Mouse (Mus musculus): ENCODE results near the gene Rnf183. TPM values are rescaled to one million over a fixed set of nuclear protein-coding genes. Genes with fewer than 3 reads are reported as not detected.
"Not testable (repeated sequence)": the region's sequence is repeated elsewhere in the genome, so short reads cannot be mapped to it uniquely, and the experiment has no call there.

The Rnf183 gene
- 0.89 TPM in 1 of 2 replicates, not detected in the other for total RNA-seq (2012; rRNA removed)

GRCm38 (mm10) chr4:62435081-62435480, at the start of gene Rnf183:
Rnf183 (minus strand) TSS chr4:62435252.
- DNase-seq (ENCODE audit: low read depth, low spot score): no peak
- Histone ChIP-seq H3K4me3 (ENCODE audit: insufficient read depth in 1 of 2, low read depth in 1 of 2, low read length in 2 of 2, poor library complexity in 1 of 2, severe bottlenecking in 1 of 2) (no peak within 1 kb of the TSS), H3K4me1 (ENCODE audit: control insufficient read depth in 2 of 2, insufficient read depth in 2 of 2, low read length in 2 of 2, poor library complexity in 1 of 2) (no peaks in the 10 kb centered on the region), H3K36me3 (ENCODE audit: control insufficient read depth, insufficient read depth, low read length, poor library complexity, severe bottlenecking) (no peaks in the 10 kb centered on the region), H3K9ac (ENCODE audit: insufficient read depth, low read depth, low read length, poor library complexity, severe bottlenecking) (no peak within 1 kb of the TSS), H3K9me3 (ENCODE audit: control insufficient read depth, insufficient read depth, low read depth, low read length) (no peaks in the 10 kb centered on the region), H3K27ac (ENCODE audit: insufficient read depth, low read depth, low read length, poor library complexity, severe bottlenecking) (no peak within 1 kb of the TSS)
- in situ Hi-C loops (cut with MboI; ENCODE audit: low sequenced_read_pairs in 2 of 2, unreplicated experiment in 2 of 2): no loop called here
- TF ChIP-seq HCFC1 (IDR thresholded peaks at IDR 0.05; ENCODE audit: borderline replicate concordance, insufficient read depth, low read length) (no peak), ZNF384 (IDR thresholded peaks at IDR 0.05; ENCODE audit: low read depth, low read length) (no peak), MAFK (IDR thresholded peaks at IDR 0.05; ENCODE audit: insufficient read depth, low read depth, low read length) (no peak), CHD2 (IDR thresholded peaks at IDR 0.05; ENCODE audit: low read depth, low read length) (no peak), ZC3H11A (IDR thresholded peaks at IDR 0.05; ENCODE audit: borderline replicate concordance, low read depth, low read length) (no peak)

GRCm38 (mm10) chr4:62480709-62481605, 45.9 kb upstream of the Rnf183 start:
- Histone ChIP-seq H3K9me3 (ENCODE audit: control insufficient read depth, insufficient read depth, low read depth, low read length) (no peaks in the 10 kb centered on the region), H3K9ac (ENCODE audit: insufficient read depth, low read depth, low read length, poor library complexity, severe bottlenecking) (no peak overlapping the region), H3K4me1 (ENCODE audit: control insufficient read depth in 2 of 2, insufficient read depth in 2 of 2, low read length in 2 of 2, poor library complexity in 1 of 2) (no peaks in the 10 kb centered on the region; a peak in 1 of 4 replicates), H3K36me3 (ENCODE audit: control insufficient read depth, insufficient read depth, low read length, poor library complexity, severe bottlenecking) (no peaks in the 10 kb centered on the region), H3K4me3 (ENCODE audit: insufficient read depth in 1 of 2, low read depth in 1 of 2, low read length in 2 of 2, poor library complexity in 1 of 2, severe bottlenecking in 1 of 2) (peak overlapping the region in 1 of 2 experiments; percentile 78; a peak in 1 of 4 replicates), H3K27ac (ENCODE audit: insufficient read depth, low read depth, low read length, poor library complexity, severe bottlenecking) (no peak overlapping the region)
- no peak for TF ChIP-seq CHD2 (IDR thresholded peaks at IDR 0.05; ENCODE audit: low read depth, low read length)
- TF ChIP-seq HCFC1 (IDR thresholded peaks at IDR 0.05; ENCODE audit: borderline replicate concordance, insufficient read depth, low read length): no peak
- no peak for TF ChIP-seq ZNF384 (IDR thresholded peaks at IDR 0.05; ENCODE audit: low read depth, low read length)
- TF ChIP-seq ZC3H11A (IDR thresholded peaks at IDR 0.05; ENCODE audit: borderline replicate concordance, low read depth, low read length): no peak
- no peak for TF ChIP-seq MAFK (IDR thresholded peaks at IDR 0.05; ENCODE audit: insufficient read depth, low read depth, low read length)
- DNase-seq (ENCODE audit: low read depth, low spot score): no peak
- in situ Hi-C loops (cut with MboI; ENCODE audit: low sequenced_read_pairs in 2 of 2, unreplicated experiment in 2 of 2): no loop called here

GRCm38 (mm10) chr4:62479937-62480708, 45.1 kb upstream of the Rnf183 start, which contains the start of gene Bspry:
Bspry (plus strand) TSS chr4:62480053.
- H3K36me3 ChIP-seq (ENCODE audit: control insufficient read depth, insufficient read depth, low read length, poor library complexity, severe bottlenecking): no peaks in the 10 kb centered on the region
- TF ChIP-seq MAFK (IDR thresholded peaks at IDR 0.05; ENCODE audit: insufficient read depth, low read depth, low read length): no peak
- peak; percentile 46 for DNase-seq (ENCODE audit: low read depth, low spot score)

GRCm38 (mm10) chr4:62479593-62479936, 44.5 kb upstream of the Rnf183 start:
- in situ Hi-C loops (cut with MboI; ENCODE audit: low sequenced_read_pairs in 2 of 2, unreplicated experiment in 2 of 2): not testable (repeated sequence)

More at GRCm38 (mm10) chr4:62479937-62480708, 45.1 kb upstream of the Rnf183 start, which contains the start of gene Bspry:
- peak within 1 kb of the TSS; percentile 65 to 78 for H3K4me3 ChIP-seq (ENCODE audit: insufficient read depth in 1 of 2, low read depth in 1 of 2, low read length in 2 of 2, poor library complexity in 1 of 2, severe bottlenecking in 1 of 2)
- no peaks in the 10 kb centered on the region; a peak in 1 of 4 replicates for H3K4me1 ChIP-seq (ENCODE audit: control insufficient read depth in 2 of 2, insufficient read depth in 2 of 2, low read length in 2 of 2, poor library complexity in 1 of 2)
- H3K9ac ChIP-seq (ENCODE audit: insufficient read depth, low read depth, low read length, poor library complexity, severe bottlenecking): peak within 1 kb of the TSS; percentile 78
- no peak within 1 kb of the TSS for H3K27ac ChIP-seq (ENCODE audit: insufficient read depth, low read depth, low read length, poor library complexity, severe bottlenecking)
- in situ Hi-C loops (cut with MboI; ENCODE audit: low sequenced_read_pairs in 2 of 2, unreplicated experiment in 2 of 2): no loop called here
- no peaks in the 10 kb centered on the region for H3K9me3 ChIP-seq (ENCODE audit: control insufficient read depth, insufficient read depth, low read depth, low read length)

More at GRCm38 (mm10) chr4:62479593-62479936, 44.5 kb upstream of the Rnf183 start:
- H3K4me3 ChIP-seq (ENCODE audit: insufficient read depth in 1 of 2, low read depth in 1 of 2, low read length in 2 of 2, poor library complexity in 1 of 2, severe bottlenecking in 1 of 2): peak overlapping the region; percentile 65 to 78
- H3K4me1 ChIP-seq (ENCODE audit: control insufficient read depth in 2 of 2, insufficient read depth in 2 of 2, low read length in 2 of 2, poor library complexity in 1 of 2); DNase-seq (ENCODE audit: low read depth, low spot score); H3K27ac ChIP-seq (ENCODE audit: insufficient read depth, low read depth, low read length, poor library complexity, severe bottlenecking); H3K9me3 ChIP-seq (ENCODE audit: control insufficient read depth, insufficient read depth, low read depth, low read length); H3K36me3 ChIP-seq (ENCODE audit: control insufficient read depth, insufficient read depth, low read length, poor library complexity, severe bottlenecking): not testable (repeated sequence)
- H3K9ac ChIP-seq (ENCODE audit: insufficient read depth, low read depth, low read length, poor library complexity, severe bottlenecking): 0 out of 2 replicates have a peak overlapping the region, but pooled peaks have one; percentile 78

Data from ES-E14 (cell line).